Mouse (Mus musculus): ENCODE results near the gene Fyn.

- TF ChIP-seq EP300 (IDR thresholded peaks at IDR 0.05; ENCODE audit: low read depth) (no peak), CTCF (IDR thresholded peaks at IDR 0.05; ENCODE audit: low read depth) (no peak)
These were observed 172.3 kb downstream of the Fyn start for GRCm38 (mm10) chr10:39540995-39541394.
